Mouse (Mus musculus) cortical plate, adult 2 months (tissue): ENCODE measurements around the gene Srcap.

Experiments
- CTCF ChIP-seq: fragments of 200-500 bp; IDR thresholded peaks from 2 replicates; pipeline ENCODE4 v1.5.1; 2011; ENCODE audit warnings: mild to moderate bottlenecking, control low read depth, low read length; ENCODE audit not compliant: insufficient read depth; ENCODE audit errors: extremely low read depth
- POLR2A ChIP-seq: fragments of 200-500 bp; IDR thresholded peaks from 2 replicates; pipeline ENCODE4 v1.6.1; 2011; ENCODE audit warnings: mild to moderate bottlenecking, low read length, control low read depth; ENCODE audit not compliant: insufficient read depth; ENCODE audit errors: extremely low read depth

GRCm38 (mm10) chr7:127470011-127470715 is 41.6 kb upstream of the Srcap start:
- TF ChIP-seq POLR2A = no peak
- TF ChIP-seq CTCF = no peak
